Mouse (Mus musculus) spleen, postnatal 36 days (tissue): ENCODE measurements at regions not wholly inside any gene's neighbourhood (a gene's known extent, or its start where the extent isn't known, plus 50 kb on each side); places are given as distances from the start of the nearest gene placed in this dataset.

Source experiments
- DNase-seq, 2 experiments: peaks; one replicate each; pipeline ENCODE4 v3.0.0; 2022; ENCODE audit warnings: low spot score in 2 of 2, mixed read lengths in 1 of 2

DNA sequence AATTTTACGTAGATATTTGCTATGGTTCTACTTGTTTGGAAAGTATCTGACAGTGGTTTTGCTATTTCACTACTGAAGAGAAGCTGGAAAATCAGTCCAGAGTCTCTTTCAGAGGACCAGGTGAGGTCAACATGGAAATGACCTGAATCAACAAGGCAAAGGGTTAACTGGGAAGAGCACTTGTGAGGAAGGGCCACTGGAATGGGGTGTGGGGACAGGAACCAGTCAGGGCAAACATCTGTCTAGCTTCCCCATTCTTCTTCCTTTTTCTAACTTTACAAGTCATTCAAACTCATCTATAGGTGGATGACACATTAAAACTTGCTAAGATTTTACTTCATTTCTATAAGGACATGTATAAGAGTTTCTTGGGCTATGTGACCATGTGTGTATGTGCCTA, 283.7 kb downstream of the Gm11146 start:
- no peak for DNase-seq

DNA sequence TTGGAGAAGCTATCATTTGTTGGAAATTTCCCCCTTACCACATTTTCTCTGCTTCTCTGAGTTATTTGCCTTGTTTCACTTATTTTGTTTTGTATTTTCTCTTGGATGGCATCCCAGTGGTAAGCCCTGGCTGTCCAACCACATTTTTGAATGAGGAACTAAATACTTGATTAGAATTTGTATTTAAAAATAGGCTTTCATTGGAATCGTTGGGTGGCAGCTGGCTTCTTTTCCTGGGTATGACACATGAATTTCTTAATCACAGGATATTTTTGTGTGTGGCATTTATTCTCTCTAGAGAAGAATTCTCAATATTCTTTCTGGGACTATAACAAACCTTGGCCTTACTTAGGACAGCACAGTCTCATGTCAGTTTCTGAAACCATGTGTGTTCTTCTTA, 286.5 kb downstream of the Gm11146 start:
- DNase-seq, result no peak

DNA sequence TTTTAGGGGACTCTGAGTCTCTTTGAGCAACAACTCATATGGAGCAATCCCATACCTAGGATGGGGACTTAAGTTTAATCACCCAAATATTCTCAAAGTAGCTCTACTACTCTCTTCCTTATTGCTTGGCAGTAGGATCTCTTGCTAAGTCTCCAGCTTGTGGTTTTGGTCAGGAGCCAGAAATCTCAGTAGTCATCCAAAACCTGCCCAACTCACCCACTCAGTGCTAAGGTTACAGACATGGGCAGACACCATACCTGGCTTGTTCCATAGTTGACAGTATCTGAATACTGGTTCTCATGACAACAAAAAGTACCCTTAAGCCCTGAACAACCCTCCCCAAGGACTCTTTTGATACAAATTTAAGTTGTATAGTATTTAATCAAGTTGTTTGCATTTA, 288.7 kb downstream of the Gm11146 start:
- DNase-seq, result no peak

DNA sequence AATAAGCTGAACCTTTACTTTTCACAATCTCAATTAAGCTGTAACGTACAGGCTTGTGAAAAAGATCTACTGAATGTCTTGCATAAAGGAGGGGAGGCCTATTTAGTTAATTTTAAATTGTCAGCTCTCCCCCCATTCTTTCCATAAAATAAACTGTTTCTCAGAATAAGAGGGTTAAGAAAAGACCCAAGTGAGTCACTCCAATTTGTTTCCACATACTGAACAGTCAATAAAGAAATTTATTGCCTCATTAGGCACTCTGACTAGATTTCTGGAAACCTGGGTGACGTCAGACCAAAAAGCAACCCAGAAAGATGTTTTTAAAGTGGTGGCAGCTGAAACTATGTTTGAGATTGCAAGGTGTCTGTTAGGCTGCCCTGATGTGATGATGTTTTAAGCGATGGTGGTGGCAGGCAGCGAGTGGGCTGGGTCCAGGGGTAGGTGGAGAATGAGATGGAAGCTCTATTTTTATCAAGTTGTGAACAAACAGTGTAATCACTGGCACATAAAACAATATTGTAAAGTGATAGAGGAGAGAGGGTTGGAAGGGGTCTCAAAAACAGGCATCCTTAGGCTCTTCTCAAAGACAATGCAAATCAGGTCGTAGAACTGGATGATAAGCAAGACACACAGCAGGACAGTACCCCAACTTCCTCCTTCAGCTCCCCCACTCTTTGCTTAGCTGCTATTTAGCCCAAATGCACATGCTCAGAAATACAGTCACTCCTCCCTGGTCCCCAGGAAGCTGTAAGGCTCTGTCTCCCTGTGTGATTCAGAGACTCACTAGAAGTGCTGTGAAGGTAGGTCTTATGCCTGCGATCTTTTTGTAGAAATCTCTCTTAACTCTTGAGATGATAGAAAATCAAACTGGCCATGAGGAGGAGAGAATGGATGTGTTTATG, 288.0 kb downstream of the Usp25 start:
- DNase-seq, result no peak

DNA sequence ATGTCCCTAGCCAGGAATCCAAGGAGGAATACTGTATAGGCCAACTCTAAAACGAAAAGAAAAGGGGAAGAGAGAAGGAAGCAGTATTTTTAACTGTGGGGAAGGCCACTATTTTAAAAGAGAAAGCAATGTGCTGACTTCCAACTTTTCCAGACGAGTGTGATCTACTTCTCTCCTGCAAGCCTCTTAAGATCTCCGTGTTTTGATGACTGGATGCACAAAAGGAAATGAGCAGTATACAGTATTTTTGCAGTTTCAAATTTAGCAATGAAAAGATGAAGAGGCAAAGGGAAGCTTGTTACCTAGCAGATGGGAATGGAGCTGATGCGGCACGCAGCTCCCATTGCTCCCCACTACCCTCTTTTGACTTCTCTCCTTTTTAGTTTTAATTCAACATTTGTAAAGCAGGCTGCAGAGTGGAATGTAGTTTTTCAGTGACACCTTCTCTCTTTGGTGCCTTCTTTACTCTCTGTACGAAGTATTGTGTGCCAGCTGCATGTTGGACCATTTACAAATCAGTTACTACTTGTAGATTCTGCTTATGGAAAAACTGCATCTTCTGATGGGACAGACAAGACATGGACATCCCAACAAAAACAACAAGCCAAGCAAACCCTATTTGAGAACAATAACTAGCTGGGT, 287.2 kb downstream of the Usp25 start:
- no peak for DNase-seq

DNA sequence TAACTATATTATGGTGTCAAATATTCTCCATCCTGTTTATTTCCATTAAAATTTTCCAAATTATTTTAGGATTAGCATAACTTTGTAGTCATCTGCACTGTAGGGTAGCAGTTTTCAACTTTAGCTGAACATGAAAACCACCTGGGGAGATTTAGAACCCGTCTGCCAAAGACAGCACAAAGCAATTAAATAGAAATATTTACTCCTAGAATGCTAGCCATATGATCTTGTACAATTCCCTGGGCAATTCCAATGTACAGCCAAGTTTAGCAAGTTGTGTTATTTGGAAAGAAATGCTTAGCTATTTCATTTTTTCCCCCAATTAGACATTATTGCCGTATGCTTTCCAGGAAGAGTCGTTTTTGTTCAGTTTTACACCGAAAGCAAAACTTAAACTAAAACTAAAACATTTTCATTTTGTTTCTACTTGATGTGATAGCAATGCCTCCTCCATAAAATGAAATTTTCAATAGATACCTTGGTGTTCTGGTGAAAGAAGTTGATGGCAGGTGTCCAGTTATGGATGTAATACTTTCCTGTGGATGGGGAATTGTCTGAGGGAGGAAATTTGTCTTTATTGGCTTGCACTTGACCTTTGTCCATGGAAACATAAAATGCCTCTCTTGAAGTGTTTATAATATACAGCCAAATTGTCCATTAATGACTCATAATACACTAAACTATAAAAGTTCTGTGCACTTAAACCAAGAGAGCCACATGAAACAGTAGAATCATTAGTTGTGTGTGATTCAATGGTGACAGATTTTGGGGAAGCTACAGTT, 282.3 kb downstream of the Usp25 start:
- no peak for DNase-seq

DNA sequence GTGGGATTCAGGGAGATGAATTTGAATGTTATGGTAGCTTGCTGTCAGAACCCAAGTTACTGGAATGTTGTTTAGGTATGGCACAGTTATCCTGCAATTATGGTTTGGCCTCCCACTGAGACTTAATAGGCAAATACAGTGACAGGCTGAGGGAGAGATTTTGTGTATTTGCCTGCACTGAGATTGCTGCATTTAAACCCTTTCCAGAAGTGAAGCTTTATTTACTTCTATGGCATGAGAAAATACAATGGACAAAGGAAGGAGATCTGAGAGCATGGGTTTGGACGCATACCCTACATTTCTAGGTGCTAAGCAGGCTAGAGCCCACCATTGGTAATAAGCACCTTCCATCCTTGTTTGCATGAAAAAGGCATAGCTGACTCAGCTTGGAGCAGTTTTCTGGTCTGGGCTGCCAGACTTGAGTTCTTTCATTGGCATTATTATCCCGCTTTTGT, 278.8 kb downstream of the Usp25 start:
- no peak for DNase-seq

DNA sequence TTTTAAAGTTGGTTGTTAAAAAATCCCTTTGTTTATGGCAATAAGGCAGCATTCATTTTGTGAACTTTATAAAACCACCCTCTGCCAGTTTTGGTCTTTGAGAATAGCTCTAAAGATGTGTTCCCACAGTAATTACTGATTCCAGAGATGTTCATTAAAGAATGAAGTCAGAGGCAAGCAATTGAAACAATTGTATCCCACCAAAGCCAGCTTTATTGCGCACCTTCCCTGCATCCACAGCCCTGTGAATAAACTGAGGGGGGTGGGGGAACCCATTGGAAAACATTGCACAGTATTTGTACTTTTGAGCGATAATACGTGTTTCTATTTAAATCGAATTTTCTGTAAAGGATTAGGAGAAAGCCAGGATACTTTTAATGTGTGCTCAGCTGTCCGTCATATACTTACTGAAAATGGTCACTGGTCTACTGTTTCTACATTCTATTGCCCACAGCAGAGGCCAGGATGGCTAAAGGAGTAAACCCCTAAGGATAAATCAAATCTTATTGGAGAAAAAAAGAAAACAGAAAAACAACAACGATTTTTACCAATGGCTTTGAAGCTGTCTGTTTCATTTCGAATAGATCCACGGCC, 278.3 kb downstream of the Usp25 start:
- no peak for DNase-seq

DNA sequence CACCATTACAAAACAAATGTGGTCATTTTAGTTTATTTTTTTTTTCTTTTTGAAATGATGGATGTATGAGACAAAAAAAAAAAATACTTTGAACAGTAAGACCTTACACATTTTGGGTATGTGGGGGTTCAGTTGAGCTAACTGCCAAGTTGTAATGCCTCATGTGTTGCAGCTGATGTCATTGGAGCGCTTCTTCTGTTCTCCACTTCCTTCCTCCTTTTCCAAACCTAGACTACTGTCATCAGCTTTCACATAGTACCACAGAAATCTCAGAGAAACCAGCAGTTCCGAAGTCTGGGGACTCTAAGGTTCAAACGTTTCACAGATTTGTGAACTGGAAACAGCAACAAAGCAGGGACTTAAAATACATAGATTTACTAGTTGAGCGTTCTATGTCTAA, 270.7 kb downstream of the Usp25 start:
- DNase-seq, result no peak

DNA sequence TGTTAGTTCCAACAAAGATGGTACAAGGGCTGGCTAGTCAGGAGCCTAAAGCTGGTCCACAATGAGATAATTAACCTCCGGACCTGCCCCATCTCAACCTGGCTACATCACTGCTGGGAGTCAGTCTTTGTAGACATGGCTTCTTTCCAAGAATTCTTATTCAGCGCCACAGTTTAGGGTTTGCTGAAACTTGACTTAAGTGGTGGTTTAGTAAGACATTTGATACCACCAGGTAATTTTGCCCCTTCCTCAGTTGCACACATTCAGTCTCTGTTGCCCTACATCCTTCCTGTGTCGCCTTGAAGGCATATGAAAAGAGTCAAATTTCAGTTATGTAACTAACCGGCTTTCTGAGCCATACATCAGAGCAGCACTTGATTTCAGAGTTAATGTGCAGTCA, 266.4 kb downstream of the Usp25 start:
- no peak for DNase-seq

DNA sequence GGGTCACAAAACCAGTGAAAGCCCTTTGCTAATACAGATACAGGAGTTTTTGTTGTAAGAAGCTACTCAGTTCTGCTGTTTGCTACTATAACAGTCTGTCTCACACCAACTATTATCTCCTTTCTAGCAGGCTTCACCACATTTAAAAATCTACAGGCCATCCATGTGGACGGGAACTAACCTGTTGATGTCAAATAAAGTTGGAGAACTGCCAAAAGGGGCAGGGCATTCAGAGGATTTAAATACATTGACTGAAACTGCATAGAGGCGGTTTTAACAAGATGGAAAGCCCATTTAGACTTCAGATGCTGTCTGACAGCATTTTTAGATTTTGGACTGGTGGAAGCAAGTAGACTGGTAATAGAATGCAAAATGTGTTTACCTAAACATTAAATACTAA, 266.0 kb downstream of the Usp25 start:
- no peak for DNase-seq

DNA sequence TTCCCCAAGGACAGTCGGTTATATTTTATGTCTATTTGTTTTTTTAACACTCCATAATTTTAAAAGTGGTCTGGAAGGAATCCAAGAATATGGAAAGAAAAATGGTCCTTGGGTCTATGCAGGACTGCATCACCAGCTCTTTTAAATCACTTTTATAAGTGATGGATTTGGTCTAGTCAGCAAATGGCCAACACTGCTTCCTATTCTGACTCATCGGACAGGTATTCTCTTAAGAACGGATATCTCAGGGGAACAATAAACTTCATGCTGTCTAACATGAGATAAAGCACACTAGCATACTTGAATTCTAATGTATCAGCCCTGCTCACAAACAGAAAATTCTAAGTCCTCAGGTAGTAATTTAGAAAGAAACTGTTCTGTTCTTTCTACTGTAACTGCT, 259.8 kb downstream of the Usp25 start:
- DNase-seq, result no peak

DNA sequence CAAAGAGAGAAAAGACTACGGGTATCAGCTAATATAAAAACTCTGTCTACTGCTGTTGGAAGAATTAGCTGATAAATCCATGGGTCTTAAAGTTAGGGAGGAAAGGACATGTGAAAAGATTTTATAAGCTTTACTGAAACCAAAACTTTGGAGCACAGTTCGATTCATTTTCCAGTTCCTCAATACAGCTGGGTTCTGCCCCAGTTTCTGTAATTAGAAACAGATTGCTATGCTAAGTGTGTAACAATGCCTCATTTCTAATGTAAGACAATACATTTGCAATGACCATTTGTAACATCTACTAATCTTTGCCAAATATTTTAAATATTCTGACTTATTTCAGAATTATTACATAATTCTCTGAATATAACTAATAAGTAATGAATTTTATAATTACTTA, 255.4 kb downstream of the Usp25 start:
- no peak for DNase-seq

DNA sequence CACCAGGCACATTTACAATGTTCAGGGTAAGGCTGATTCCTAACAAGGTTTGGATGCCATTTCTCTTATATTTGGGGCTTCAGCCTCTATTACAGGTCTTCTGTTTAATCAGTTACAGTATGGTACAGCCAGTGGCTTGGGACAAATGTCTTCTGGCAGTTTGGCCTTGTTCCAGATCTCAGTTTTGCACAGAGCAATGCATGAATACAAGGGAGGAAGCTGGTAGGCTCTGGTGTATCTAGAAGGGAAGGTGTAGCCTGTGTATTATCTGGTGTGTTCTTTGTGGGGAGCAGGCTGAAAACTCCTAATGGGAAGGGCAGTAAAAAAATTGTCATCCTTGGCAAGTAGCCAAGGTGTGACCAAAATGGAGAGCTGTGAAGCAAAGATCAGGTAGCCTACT, 254.2 kb downstream of the Usp25 start:
- no peak for DNase-seq

DNA sequence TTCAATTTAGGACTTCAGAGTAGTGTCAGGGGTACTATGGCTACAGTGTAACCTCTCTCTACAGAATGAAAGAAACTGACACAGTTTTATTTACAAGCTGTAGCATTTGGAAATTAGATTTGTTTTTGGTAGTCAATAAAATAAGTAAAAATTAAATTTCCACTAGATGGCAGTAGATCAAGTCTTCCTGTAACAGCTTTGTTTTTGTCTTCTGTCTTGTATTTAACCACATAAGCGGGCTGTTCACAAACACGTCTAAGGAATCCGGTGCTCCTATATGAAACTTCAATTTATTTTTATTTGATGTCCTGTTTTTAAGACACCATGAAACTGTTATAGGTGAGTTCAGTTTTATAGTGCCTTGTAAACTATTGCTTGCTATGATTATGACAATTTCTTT, 238.8 kb downstream of the Usp25 start:
- no peak for DNase-seq

DNA sequence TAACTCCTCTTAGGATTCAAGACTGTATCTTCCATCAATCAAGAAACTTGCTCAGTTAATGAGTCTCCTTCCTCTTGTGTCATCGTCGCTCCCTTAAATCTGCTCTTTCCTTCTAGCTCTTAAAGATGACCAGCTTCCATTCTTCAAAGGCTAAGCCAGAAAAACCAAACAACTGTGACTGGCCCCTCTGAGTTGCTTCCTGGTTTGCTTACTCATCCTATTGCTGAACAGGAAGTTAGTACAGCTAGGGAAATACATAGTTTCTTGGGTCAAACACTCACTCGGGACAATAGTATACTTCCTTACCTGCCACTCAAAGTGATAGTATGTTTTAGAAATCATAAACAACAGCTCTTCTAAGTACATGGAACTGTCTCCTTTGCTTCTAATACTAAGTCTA, 237.9 kb downstream of the Usp25 start:
- DNase-seq, result no peak

DNA sequence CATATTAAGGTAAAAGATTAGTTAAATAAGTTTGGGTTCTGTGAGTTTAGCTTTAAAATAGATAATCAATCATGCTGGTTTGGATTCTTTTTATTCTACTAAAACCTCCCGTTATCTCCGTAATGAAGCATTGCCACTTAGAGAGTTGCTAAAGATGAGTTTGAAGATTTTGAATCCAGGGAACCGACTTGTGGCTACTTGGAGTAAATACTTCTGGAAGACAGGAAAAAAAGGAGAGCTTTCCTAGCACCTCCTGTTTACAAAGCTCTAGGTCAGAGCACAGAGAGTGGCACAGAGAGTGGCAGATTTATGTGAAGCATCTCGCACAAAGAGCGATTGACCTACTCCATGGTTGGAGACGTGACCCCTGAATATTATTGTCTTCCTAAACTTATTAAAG, 227.4 kb downstream of the Usp25 start:
- no peak for DNase-seq

DNA sequence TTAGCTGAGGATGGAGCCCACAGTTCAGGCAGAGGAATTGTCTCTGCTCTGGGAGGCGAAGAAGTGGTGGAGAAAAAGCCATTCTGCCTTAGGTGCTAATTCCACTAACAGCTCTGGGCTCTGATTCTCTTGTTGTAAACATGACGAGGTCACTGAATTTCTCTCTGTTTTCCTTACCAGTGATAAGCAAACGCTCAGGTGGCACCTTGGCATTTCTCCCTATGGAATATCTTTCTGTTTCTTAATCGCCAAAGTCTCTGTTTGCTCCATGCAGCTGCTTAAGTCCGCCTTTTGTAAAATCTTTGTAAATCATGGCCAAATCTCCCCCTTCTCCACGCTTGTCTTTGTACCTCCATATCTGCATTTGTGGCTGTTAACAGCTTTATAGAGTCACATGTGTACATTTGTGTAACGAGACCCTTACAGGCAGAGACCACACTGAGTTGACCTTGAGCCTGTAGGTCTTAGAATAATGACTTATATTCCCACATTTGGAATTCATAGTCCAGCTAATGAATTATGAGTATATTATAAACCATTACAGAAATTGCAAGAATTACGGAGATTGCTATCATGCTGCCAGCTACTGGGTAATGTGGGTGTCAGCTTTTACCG, 225.8 kb downstream of the Usp25 start:
- no peak for DNase-seq

DNA sequence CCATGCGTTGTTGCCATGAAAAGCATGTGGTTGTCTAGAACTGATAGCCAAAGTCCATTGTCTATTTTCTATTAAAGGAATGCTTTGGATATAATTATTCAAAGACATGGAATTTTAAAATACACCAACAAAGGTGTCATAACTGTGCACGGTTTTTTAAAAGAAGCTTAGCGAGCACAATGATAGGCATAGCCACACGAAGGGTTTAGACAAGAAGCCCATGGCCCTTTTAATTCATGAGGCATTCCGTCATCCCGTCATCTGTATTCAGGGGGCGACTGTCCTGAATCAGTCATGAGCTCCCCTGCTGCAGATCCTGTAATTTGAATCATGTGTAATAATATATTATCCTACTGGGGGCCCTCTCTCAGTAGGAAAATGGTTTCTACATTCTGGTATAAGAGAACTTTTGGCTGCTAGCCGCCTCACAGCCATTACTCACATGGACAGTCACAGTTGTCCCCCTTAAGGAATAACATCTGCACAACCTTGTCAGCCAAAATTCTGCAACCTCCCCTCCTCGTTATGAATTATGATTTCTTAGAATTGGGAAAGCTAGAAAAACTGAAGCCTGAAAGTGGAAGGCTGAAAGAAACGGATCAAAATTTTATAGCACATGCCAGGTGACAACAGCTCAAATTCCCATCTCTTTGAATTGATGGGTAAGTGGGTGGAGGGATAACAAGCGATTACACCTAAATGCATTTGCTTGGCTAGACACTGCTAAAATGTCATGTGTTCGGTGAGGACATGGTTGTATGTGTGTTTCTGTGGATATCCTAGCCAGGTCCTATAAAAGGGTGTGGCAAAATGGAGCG, 225.1 kb downstream of the Usp25 start:
- no peak for DNase-seq

DNA sequence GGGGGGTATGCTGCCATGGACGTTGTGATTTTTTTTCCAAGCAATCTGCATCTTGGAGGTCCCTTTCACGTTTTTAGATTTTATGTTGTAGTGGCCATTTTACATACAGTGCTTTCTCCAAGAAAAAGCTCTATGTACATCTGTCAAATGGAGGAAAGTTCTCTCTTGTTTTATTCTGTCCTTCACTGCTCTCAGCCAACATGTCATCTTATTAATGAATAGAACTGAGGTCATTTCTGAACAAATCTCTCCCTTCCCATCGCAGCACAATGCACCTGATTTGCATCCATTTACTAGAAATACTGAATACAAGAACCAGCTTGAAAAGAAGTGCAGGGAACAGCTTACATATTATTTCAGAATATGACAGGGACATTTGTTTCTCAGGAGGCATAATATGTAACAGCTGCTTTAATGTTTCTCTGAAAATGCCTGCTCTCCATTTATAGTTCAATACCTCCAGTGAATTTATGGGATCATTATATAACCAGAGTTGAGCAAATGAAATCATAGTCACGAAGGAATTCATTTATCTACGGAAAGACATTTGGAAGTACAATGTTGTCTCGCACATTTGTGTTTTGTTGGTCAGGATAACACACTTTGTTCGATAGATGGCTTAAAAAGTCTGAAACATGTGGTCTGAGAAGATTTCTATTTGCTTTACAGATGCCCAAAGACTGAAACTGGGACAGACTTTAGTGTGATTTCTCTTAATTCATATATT, 224.3 kb downstream of the Usp25 start:
- no peak for DNase-seq
